1 mouse cellular context compared by ENCODE assay signal in genomic region chr3:94888595-94888994, GRCm38 (mm10).
TF ChIP-seq lines count a peak whose summit lies in the region.

No protein-coding gene starts in this region.

TF ChIP-seq in CH12.LX, 34 proteins besides CTCF, POLR2A, EP300 and RAD21:
- TF ChIP-seq MAX (IDR thresholded peaks at IDR 0.05; ENCODE audit: low read length) (peak; percentile 64; the same call in 1 of the 2 replicates), SMC3 (IDR thresholded peaks at IDR 0.05; ENCODE audit: low read depth, low read length) (peak; percentile 61), MAFK (IDR thresholded peaks at IDR 0.05; ENCODE audit: insufficient replicate concordance, low read length) (0 out of 2 replicates have a peak, but pooled peaks have one; percentile 56), MYC (IDR thresholded peaks at IDR 0.05; ENCODE audit: low read depth, low read length) (peak; percentile 64; the same call in 1 of the 2 replicates), MAZ (IDR thresholded peaks at IDR 0.05; ENCODE audit: low read depth, low read length) (no peak), JUND (conservative IDR thresholded peaks at IDR 0.05; ENCODE audit: low read depth, low read length) (no peak)
